Mouse (Mus musculus): Measurements from ENCODE around the gene Scrn3. TPM values are rescaled to one million over a fixed set of nuclear protein-coding genes. Genes with fewer than 3 reads are reported as not detected.
A peak's percentile ranks its signal among the peaks of the same experiment; 100 is the strongest.

Gene Scrn3
- polyA plus RNA-seq, 1 experiment: 3.8 TPM

DNA sequence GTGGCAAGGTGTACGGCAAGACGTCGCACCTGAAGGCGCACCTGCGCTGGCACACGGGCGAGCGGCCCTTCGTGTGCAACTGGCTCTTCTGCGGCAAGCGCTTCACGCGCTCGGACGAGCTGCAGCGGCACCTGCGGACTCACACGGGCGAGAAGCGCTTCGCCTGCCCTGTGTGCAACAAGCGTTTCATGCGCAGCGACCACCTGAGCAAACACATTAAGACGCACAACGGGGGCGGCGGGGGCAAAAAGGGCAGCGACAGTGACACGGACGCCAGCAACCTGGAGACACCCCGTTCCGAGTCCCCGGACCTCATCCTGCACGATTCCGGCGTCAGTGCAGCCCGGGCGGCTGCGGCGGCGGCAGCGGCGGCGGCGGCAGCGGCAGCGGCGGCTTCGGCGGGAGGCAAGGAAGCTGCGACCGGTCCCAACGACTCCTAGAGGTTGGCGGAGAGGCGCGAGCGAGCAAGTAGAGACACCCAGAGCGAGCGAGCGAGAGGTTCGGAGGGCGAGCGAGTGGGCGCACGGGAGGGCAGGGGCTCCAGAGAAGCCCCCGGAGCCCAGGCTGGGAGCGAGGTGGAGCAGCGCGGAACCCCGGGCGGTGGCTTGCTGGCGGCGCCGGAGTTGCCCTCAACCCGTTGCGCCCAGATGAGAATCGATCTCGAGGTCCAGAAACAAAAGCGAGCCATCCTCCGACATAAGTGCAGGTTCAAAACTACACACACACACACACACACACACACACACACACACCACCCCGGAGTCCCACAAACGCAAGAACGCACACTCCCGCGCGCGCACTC lies 38.1 kb upstream of the Scrn3 start:
- no peak for DNase-seq (ENCODE audit: low read depth, low spot score)
- WGBS: 2% methylated on average over 88 of the region's 88 CpGs

GRCm38 (mm10) chr2:73275261-73276040 lies 37.0 kb upstream of the Scrn3 start:
- 20% methylated on average over 8 of the region's 8 CpGs for WGBS
- no peak for DNase-seq (ENCODE audit: low read depth, low spot score)

- no peak for DNase-seq (ENCODE audit: low read depth, low spot score)
- 3% methylated on average over 6 of the region's 6 CpGs for WGBS
These were observed 36.2 kb upstream of the Scrn3 start for GRCm38 (mm10) chr2:73276141-73276571.

GRCm38 (mm10) chr2:73277021-73277708 lies 35.2 kb upstream of the Scrn3 start:
- DNase-seq (ENCODE audit: low read depth, low spot score): no peak
- 6% methylated on average over 38 of the region's 38 CpGs for WGBS

GRCm38 (mm10) chr2:73277709-73278075 lies 34.7 kb upstream of the Scrn3 start:
- WGBS: 12% methylated on average over 18 of the region's 18 CpGs
- DNase-seq (ENCODE audit: low read depth, low spot score): no peak

DNA sequence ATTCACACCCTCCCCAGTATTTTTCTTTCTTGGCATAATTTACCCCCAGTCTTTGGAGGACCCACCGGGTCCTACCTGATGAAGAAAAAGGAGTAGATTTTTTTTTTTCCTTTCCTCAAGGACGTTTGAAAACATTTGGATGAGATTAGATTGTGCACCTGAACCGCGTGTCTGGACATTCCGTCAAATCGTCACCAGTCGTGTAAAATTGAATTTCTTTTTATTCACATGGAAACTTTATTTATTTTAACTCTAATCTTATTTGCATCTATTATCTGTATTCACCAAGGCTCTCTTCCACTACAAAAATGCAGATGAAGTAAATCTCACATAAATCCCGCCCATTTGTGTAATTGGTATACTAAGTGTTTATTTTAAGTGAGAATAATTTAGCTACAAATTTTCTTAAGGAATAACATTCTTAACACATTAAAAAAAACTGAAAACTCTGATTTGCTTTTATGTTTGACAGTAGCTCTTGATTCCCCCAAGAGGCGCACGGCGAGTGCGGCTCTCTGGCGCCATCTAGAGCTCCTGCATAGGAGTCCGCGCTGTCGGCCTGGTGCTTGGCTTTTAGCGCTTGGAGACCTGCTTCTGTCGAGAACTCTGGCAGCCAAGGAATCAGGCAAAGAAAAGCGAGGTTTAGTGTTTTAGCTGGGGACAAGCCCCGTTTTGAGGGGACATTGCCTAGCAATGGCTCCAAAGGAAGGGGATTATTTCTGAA lies 34.1 kb upstream of the Scrn3 start:
- peak; percentile 69 for DNase-seq (ENCODE audit: low read depth, low spot score)
- WGBS: 4% methylated on average over 20 of the region's 20 CpGs

- DNase-seq (ENCODE audit: low read depth, low spot score): no peak
- WGBS: 4% methylated on average over 17 of the region's 17 CpGs
These were observed 33.5 kb upstream of the Scrn3 start for GRCm38 (mm10) chr2:73278869-73279268.

DNA sequence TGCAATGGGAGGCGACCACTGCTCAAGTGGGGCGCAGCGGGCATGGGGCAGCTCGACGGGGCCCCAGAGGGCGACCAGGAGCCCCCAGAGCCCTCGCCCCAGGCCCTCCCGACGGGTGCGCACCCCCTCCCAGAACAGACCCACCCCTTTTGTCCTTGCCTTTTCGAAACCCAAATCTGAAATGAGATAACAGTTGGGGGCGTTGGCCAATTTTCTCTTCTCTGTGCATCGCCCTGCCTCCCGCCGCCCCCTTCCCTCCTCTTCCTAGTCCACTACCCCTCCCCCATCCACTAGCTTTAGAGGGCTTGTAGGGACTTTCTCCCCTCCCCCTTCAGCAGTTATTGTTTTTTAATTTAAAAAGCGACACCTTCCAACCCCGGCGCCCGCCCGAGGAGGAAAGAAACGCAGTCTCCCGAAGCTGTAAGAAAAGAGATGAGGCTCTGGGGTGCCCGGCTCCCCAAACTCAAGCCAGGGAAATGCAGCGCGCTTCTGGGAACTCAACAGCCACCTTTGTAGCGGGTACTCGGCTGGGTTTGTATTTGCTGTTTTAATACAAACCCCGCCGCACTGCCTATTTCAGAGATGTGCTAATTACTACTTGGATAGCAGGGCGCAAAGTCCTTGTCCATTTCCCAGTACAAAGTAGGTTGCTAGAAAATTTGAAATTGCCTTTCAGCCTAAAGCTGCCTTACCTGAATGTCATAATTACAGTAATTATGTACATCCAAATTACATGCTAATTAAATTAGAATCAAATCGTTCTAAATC lies 32.9 kb upstream of the Scrn3 start:
- WGBS: 6% methylated on average over 31 of the region's 31 CpGs
- no peak for DNase-seq (ENCODE audit: low read depth, low spot score)

GRCm38 (mm10) chr2:73280356-73281047 lies 31.9 kb upstream of the Scrn3 start:
- DNase-seq (ENCODE audit: low read depth, low spot score): no peak
- WGBS: 17% methylated on average over 33 of the region's 33 CpGs

DNA sequence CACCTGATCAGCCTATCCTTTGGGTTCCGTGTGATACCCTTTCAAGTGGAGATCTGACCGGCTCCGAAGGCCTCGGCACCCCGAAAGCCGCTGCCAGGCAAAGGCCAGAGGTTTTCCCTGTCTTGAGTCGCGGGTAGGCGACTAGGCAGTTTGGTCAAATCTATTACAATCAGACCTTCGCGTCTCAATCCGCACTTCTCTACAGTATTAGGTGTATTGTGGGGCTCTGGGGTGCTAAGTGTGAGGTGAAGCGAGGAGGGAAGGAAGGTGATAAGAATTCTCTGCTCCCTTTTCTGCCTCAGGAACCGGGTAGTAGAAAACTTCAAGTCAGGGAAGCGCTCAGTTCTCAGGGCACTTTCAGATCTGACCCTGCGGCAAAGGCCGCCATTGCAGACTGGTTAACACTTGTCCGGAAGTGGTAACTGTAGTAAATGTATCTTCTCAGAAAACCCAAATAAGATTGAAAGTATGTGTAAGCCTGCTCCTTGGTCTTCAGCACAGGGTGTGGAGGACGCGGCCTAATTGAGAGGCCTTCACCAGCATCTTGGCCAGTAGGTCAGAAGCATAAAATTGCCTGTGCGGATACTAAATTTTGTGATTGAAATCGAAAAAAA lies 31.2 kb upstream of the Scrn3 start:
- WGBS: 47% methylated on average over 22 of the region's 22 CpGs
- no peak for DNase-seq (ENCODE audit: low read depth, low spot score)

- DNase-seq (ENCODE audit: low read depth, low spot score): no peak
These were observed 30.7 kb upstream of the Scrn3 start for GRCm38 (mm10) chr2:73281707-73282106.

DNA sequence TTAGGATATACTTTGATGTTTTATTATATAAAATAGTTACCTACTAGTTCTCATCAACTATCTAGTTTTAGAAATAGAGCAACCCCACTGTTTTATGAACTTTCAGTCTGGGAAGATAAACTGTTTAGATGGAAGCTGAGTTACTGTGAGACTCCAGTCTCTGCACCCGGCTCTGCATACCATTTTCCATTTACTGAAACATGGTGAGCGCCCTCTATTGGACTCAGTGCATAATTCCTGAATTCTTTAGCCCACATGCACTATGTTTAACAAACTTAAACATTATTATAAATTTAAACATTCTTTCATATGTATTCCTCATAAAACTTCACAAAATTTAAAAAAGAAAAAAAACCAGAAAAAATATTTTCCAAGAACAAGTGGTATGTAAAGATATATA lies 26.8 kb upstream of the Scrn3 start:
- 7% methylated on average over 2 of the region's 2 CpGs for WGBS
- DNase-seq (ENCODE audit: low read depth, low spot score): no peak

More at GRCm38 (mm10) chr2:73281707-73282106, 30.7 kb upstream of the Scrn3 start:
- 50% methylated on average over 7 of the region's 7 CpGs for WGBS

- WGBS: 83% methylated on average over 4 of the region's 4 CpGs
- no peak for DNase-seq (ENCODE audit: low read depth, low spot score)
These were observed 21.3 kb upstream of the Scrn3 start for GRCm38 (mm10) chr2:73291130-73291529.

DNA sequence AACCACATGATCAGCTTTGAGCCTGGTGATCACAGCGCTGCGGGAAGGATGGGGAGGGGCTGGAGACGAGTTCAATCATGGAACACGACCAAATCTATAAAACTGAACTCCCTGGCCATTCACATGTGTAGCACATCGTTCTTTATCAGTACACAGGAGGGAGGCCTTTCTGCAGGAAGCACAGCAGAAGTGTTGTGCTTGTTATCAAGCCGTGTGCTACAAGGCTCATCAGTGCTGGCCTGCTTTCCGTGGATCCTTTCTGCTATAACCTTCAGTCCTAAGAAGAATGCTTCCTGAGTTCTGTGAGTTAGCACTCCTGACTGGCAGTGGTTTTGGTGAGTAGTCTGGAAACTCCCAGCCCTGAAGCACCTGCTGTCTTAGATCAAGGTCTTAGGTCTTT lies 17.4 kb upstream of the Scrn3 start:
- DNase-seq (ENCODE audit: low read depth, low spot score): no peak
- WGBS: 74% methylated on average over 7 of the region's 7 CpGs

GRCm38 (mm10) chr2:73298154-73298553 lies 14.2 kb upstream of the Scrn3 start:
- DNase-seq (ENCODE audit: low read depth, low spot score): no peak
- WGBS: 90% methylated on average over 7 of the region's 7 CpGs

DNA sequence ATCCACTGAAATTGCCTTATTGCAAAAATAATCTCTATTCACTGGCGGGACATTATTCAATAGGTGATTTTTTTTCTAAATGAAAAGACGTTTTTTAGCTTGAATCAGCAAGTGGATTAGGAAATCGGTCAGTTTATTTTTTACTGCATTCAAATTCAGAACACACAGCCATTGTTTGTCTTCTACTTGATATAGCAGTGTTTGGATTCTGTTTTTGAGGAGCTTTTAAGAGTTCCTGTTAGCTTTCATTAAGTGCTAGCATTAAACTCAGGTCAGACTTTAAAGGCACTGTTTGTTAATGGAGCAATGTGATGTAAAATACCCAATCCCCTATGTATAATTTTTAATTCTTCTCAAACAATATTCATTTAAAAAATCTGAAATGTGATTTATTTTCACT lies 13.6 kb upstream of the Scrn3 start:
- no peak for DNase-seq (ENCODE audit: low read depth, low spot score)
- WGBS: 86% methylated on average over 3 of the region's 3 CpGs

DNA sequence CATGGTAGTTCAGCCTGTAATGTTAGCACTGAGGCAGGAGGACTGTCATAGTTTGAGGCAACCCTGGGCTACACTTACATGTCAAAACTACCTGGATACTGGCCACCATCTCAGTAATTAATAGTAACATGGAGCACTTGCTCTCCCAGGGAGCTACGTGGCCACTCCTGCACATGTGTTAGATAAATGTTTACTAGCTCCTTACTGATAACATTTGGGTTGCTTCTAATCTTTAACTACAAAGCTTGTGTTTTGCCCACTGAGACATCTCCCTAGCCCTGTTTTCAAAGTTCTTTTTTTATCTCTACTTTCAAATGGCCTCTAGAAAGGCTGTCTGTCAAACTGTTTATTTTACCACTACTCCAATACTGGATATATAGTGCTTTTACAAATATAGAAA lies 10.4 kb upstream of the Scrn3 start:
- 78% methylated on average over 1 of the region's 1 CpGs for WGBS
- no peak for DNase-seq (ENCODE audit: low read depth, low spot score)

DNA sequence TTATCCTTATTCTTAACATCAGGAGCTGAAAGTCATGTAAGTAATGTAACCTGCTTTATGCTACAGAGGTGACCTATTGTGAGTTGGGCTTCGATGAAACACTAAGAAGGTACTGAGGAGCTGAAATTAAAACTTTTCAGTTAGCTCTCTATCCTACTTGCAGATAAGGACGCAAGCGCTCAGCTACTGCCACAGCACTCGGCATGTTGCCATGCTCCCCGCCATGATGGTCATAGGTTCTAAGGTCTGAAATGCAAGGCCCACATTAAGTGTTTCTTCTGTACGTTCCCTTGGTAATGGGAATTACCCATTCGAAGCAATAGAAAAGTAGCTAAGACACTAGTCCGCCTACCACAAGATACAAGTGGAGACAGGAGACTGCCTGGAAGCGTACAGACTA lies 9.7 kb upstream of the Scrn3 start:
- 95% methylated on average over 9 of the region's 9 CpGs for WGBS
- no peak for DNase-seq (ENCODE audit: low read depth, low spot score)
